Mouse (Mus musculus): Measurements from ENCODE around the gene Fam90a1b. TPM values are rescaled to one million over a fixed set of nuclear protein-coding genes. Genes with fewer than 3 reads are reported as not detected.
"Not testable (repeated sequence)": the region's sequence is repeated elsewhere in the genome, so short reads cannot be mapped to it uniquely, and the experiment has no call there.

Gene Fam90a1b
- 0.07 and 0.18 TPM in 2 replicates for polyA plus RNA-seq (2015; fragmentation: Nextera tagmentation; extraction: Ambion mirVana)

DNA sequence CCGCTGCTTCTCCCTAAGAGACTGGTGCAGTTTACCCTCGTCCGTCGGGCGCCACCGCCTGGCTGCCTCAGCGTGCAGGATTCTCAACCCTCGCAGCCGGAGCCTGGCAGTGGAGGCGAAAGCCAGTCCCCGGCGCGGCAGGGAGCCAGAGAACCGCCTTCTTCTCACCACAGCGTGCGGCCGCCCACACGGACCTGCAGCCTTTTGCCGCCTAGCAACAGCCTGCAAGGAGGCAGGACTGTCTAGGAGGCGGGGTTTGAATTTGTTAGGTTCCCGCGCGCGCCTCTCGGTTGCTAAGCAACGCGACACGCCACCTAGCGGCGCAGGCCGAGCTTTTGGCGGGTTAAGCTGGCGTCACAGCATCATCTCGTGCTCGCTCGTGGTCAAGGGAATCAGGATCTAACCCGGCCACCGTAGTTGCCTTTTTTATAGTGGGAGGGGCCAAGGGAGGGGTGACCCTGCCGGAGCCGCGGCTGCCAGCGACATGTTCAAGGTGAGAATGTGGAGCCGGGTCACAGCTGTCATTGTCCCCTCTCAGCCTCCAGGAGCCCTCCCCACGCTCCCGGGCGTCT is at the start of gene Fam90a1b, which contains the start of gene Apoo:
TSS of gene Fam90a1b (minus strand) at position 108 of the 572 bp plus-strand sequence.
TSS of gene Apoo (plus strand) at position 448 of the 572 bp plus-strand sequence.
- 20% methylated on average over 46 of the region's 46 CpGs for WGBS
- H3K4me2 ChIP-seq (ENCODE audit: low read depth, low read length), result peak within 1 kb of the TSS; percentile 53

DNA sequence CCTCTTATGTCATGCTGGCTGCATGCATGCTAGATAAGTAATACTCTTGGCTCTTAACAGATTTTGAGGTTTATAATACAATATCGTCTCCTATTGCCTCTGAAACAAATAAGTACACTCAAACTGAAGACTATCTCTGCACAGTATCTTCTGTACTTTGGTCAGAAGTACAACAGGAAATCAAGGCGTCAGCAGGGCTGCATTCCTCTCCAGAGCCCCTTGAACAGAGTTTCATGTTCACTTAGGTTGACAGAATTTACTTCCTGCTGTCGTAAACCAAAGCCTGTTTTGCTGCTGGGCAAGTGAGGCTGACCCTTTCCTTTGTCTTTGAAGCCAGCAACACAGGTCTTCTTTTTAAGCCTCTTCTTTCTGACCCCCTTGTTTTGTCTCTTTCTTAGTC is 42.4 kb upstream of the Fam90a1b start:
- 48% methylated on average over 3 of the region's 3 CpGs for WGBS
- H3K27ac ChIP-seq (ENCODE audit: low read length), result no peak overlapping the region
- H3K4me3 ChIP-seq (replicated peaks; ENCODE audit: low read length), result no peak overlapping the region
- no peaks in the 10 kb centered on the region for H3K4me1 ChIP-seq (ENCODE audit: control insufficient read depth, insufficient read depth, low read length)
- H3K36me3 ChIP-seq (ENCODE audit: control insufficient read depth, insufficient read depth, low read length), result no peaks in the 10 kb centered on the region
- H3K4me2 ChIP-seq (ENCODE audit: low read depth, low read length), result no peak overlapping the region
- H3K27me3 ChIP-seq (ENCODE audit: control insufficient read depth, insufficient read depth, low read length), result no peaks in the 10 kb centered on the region; the same call in 1 of the 2 replicates
- H3K9me3 ChIP-seq (replicated peaks; ENCODE audit: control insufficient read depth, low read length), result no peaks in the 10 kb centered on the region
- ATAC-seq (ENCODE audit: insufficient read depth, low FRiP score), result no peak
- H3K9ac ChIP-seq (ENCODE audit: low read length), result no peak overlapping the region

More for the DNA sequence above, at the start of gene Fam90a1b, which contains the start of gene Apoo:
- Histone ChIP-seq H3K4me3 (replicated peaks; ENCODE audit: low read length) (peak within 1 kb of the TSS; percentile 68), H3K9me3 (replicated peaks; ENCODE audit: control insufficient read depth, low read length) (no peaks in the 10 kb centered on the region), H3K36me3 (ENCODE audit: control insufficient read depth, insufficient read depth, low read length) (no peaks in the 10 kb centered on the region), H3K27ac (ENCODE audit: low read length) (peak within 1 kb of the TSS; percentile 38), H3K9ac (ENCODE audit: low read length) (peak within 1 kb of the TSS; percentile 72), H3K4me1 (ENCODE audit: control insufficient read depth, insufficient read depth, low read length) (0 out of 2 replicates have a peak, but pooled peaks cover 4% of the 10 kb centered on the region), H3K27me3 (ENCODE audit: control insufficient read depth, insufficient read depth, low read length) (peaks cover 35% of the 10 kb centered on the region)
- peak; percentile 99 for ATAC-seq (ENCODE audit: insufficient read depth, low FRiP score)

DNA sequence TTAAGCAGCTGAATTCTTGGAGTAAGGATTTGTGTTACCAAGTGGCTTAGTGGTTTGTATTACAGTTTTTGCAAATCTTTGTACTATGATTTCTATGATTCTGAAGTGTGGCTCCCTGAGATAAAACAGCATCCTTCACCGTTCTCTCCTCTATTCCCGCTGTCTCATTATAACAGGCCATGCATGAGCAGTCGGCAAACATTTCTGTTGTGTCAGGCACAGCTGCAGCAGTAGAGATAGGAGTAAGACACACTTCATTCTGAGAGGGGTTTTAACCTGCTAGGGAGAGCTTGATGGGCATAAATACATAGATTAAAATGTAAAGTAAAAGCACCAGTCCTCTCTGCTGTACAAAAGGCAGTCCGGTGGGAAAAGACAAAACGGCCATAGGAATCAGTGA is 12.2 kb upstream of the Fam90a1b start:
- no peak overlapping the region for H3K27ac ChIP-seq (ENCODE audit: low read length)
- H3K36me3 ChIP-seq (ENCODE audit: control insufficient read depth, insufficient read depth, low read length), result no peaks in the 10 kb centered on the region
- peaks cover 8% of the 10 kb centered on the region; the same call in 1 of the 2 replicates for H3K27me3 ChIP-seq (ENCODE audit: control insufficient read depth, insufficient read depth, low read length)
- no peak overlapping the region for H3K9ac ChIP-seq (ENCODE audit: low read length)
- H3K4me2 ChIP-seq (ENCODE audit: low read depth, low read length), result no peak overlapping the region
- H3K4me1 ChIP-seq (ENCODE audit: control insufficient read depth, insufficient read depth, low read length), result no peaks in the 10 kb centered on the region
- WGBS, result 73% methylated on average over 5 of the region's 5 CpGs
- no peak overlapping the region for H3K4me3 ChIP-seq (replicated peaks; ENCODE audit: low read length)
- ATAC-seq (ENCODE audit: insufficient read depth, low FRiP score), result no peak
- H3K9me3 ChIP-seq (replicated peaks; ENCODE audit: control insufficient read depth, low read length), result no peaks in the 10 kb centered on the region

DNA sequence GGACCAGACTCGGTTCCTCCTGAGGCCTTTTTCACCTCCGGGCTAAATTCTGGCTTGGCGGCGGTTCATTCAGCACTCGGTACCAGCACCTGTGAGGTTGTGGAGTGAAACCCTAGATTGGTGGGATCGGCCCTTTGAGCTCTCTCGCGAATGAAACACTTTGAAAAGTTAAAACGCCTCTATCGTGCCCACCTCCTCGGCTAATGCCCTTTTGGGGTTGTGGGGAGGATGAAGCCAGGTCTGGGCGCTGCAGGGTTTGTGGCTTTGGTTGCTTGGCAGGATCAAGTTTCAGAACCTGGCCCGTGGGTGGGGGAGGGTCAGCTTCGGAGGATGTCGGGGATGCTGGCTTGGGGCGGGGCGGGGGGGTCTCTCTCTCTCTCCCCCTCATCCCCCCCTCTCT is 671 bp upstream of the Fam90a1b start:
- Histone ChIP-seq H3K4me1 (ENCODE audit: control insufficient read depth, insufficient read depth, low read length) (0 out of 2 replicates have a peak, but pooled peaks cover 4% of the 10 kb centered on the region), H3K36me3 (ENCODE audit: control insufficient read depth, insufficient read depth, low read length) (no peaks in the 10 kb centered on the region), H3K4me3 (replicated peaks; ENCODE audit: low read length) (peak overlapping the region; percentile 68), H3K4me2 (ENCODE audit: low read depth, low read length) (peak overlapping the region; percentile 52), H3K27me3 (ENCODE audit: control insufficient read depth, insufficient read depth, low read length) (peaks cover 35% of the 10 kb centered on the region), H3K27ac (ENCODE audit: low read length) (peak overlapping the region; percentile 38), H3K9ac (ENCODE audit: low read length) (peak overlapping the region; percentile 72), H3K9me3 (replicated peaks; ENCODE audit: control insufficient read depth, low read length) (no peaks in the 10 kb centered on the region)
- peak; percentile 6; the same call in 1 of the 2 replicates for ATAC-seq (ENCODE audit: insufficient read depth, low FRiP score)
- WGBS, result 18% methylated on average over 17 of the region's 17 CpGs

DNA sequence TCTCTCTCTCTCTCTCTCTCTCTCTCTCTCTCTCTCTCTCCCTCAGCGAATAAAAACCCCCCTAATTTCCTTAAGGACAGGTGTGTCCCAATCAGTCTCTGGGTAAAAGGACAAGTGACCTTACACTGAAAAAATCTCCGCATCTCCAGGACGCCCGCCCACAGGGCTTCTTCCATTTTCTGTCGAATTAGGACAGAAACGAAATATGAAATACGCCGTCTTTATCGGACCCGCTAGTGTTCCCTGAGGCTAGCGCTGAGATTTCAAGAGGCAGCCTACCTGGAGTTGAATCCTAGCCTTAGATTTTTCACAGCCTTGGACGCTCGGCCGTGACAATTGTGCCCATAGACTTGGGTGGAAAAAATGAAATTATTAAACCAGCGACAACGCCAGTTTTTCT is 548 bp downstream of the Fam90a1b start:
- peak overlapping the region; percentile 53 for H3K4me2 ChIP-seq (ENCODE audit: low read depth, low read length)
- H3K36me3 ChIP-seq (ENCODE audit: control insufficient read depth, insufficient read depth, low read length), result no peaks in the 10 kb centered on the region
- no peak for ATAC-seq (ENCODE audit: insufficient read depth, low FRiP score)
- H3K4me1 ChIP-seq (ENCODE audit: control insufficient read depth, insufficient read depth, low read length), result 0 out of 2 replicates have a peak, but pooled peaks cover 4% of the 10 kb centered on the region
- H3K9ac ChIP-seq (ENCODE audit: low read length), result no peak overlapping the region
- no peak overlapping the region for H3K27ac ChIP-seq (ENCODE audit: low read length)
- peaks cover 35% of the 10 kb centered on the region for H3K27me3 ChIP-seq (ENCODE audit: control insufficient read depth, insufficient read depth, low read length)
- peak overlapping the region; percentile 39 for H3K4me3 ChIP-seq (replicated peaks; ENCODE audit: low read length)
- H3K9me3 ChIP-seq (replicated peaks; ENCODE audit: control insufficient read depth, low read length), result no peaks in the 10 kb centered on the region
- 23% methylated on average over 16 of the region's 16 CpGs for WGBS

DNA sequence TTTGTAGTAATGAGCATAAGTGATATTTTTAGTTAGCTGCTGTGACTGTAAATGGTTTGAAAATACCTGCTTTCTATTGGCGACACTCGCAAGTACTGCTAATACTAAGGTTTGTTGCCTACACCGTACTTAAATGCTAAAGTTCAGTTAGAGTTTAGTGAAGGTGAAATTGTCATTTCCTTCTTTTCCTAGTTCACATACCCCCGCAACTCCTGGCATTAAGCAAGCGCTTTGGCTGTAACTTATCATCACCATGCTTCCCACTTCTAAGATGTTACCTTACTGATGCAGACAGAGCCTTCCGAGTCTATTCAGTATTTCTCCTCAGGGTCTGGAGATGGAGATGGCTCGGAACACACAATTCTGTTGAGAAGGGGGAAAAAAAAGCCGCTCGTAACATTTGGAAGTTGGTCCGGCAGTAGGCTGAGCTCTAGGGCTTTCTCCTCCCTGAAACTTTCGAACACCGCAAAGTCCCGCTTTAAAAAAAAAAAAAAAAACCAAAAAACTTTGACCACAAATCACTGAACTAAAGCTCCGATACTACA is 1.1 kb downstream of the Fam90a1b start:
- H3K36me3 ChIP-seq (ENCODE audit: control insufficient read depth, insufficient read depth, low read length), result no peaks in the 10 kb centered on the region
- ATAC-seq (ENCODE audit: insufficient read depth, low FRiP score), result no peak
- H3K4me2 ChIP-seq (ENCODE audit: low read depth, low read length), result peak overlapping the region; percentile 53
- 0 out of 2 replicates have a peak, but pooled peaks cover 4% of the 10 kb centered on the region for H3K4me1 ChIP-seq (ENCODE audit: control insufficient read depth, insufficient read depth, low read length)
- no peak overlapping the region for H3K27ac ChIP-seq (ENCODE audit: low read length)
- peaks cover 35% of the 10 kb centered on the region for H3K27me3 ChIP-seq (ENCODE audit: control insufficient read depth, insufficient read depth, low read length)
- no peaks in the 10 kb centered on the region for H3K9me3 ChIP-seq (replicated peaks; ENCODE audit: control insufficient read depth, low read length)
- H3K4me3 ChIP-seq (replicated peaks; ENCODE audit: low read length), result peak overlapping the region; percentile 39; the same call in 1 of the 2 replicates
- no peak overlapping the region for H3K9ac ChIP-seq (ENCODE audit: low read length)
- 26% methylated on average over 14 of the region's 14 CpGs for WGBS

DNA sequence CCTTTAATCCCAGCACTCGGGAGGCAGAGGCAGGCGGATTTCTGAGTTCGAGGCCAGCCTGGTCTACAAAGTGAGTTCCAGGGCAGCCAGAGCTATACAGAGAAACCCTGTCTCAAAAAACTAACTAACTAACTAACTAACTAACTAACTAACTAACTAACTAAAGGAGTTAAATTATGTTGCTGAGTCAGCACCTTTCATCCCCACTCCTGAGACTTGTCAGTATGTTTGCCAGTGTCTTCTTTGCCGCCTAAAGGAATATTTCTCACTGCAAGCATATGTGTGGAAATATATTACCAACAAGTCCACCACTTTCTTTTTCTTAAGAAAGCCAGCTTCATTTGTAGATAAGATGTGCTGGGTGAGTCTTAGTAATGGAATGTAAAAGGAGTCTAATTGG is 22.9 kb downstream of the Fam90a1b start:
- WGBS, result 93% methylated on average over 4 of the region's 4 CpGs
- ATAC-seq (ENCODE audit: insufficient read depth, low FRiP score); H3K4me3 ChIP-seq (replicated peaks; ENCODE audit: low read length); H3K4me2 ChIP-seq (ENCODE audit: low read depth, low read length); H3K9ac ChIP-seq (ENCODE audit: low read length); H3K36me3 ChIP-seq (ENCODE audit: control insufficient read depth, insufficient read depth, low read length); H3K4me1 ChIP-seq (ENCODE audit: control insufficient read depth, insufficient read depth, low read length); H3K9me3 ChIP-seq (replicated peaks; ENCODE audit: control insufficient read depth, low read length); H3K27ac ChIP-seq (ENCODE audit: low read length): not testable (repeated sequence)
- H3K27me3 ChIP-seq (ENCODE audit: control insufficient read depth, insufficient read depth, low read length), result peaks cover 18% of the 10 kb centered on the region; the same call in 1 of the 2 replicates

DNA sequence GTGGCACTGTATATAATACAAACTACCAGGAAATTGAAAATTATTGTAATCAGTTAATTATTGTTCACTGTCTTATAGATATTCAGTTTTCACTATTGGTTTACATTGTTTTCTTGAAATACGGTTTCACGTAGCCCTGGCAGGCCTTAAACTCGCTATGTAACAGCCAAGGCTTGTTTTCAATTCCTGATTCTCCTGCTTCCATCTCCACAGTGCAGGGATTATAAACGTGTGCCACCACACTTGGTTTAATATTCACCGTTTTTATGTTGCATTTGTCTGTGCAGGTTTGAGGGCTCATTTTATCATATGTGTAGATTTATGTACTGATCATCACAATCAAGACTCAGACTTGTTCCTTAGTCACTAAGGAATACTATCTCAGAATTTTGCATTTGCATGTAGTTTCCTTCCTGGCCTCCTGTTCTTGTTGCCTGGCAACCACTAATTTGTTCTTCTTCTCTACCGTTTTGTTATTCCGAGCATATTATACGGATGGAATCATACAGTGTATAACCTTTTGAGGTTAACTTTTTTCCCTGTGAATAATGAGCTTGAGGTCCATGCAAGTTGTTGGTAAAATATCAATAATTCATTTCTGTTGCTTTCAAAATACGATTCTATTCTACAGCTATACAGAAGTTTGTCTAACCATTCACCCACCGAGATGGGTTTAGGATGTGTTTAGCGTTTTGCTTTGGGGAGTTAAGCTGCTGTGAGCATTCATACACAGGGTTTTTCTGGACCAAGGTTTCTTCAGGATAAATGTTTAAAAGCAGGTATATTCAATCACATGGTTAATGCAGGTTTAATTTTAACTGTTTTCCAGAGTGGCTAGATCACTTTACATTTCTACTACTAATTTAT is 45.3 kb downstream of the Fam90a1b start:
- no peak overlapping the region for H3K4me3 ChIP-seq (replicated peaks; ENCODE audit: low read length)
- H3K9ac ChIP-seq (ENCODE audit: low read length), result no peak overlapping the region
- ATAC-seq (ENCODE audit: insufficient read depth, low FRiP score), result no peak
- H3K4me1 ChIP-seq (ENCODE audit: control insufficient read depth, insufficient read depth, low read length), result no peaks in the 10 kb centered on the region
- no peak overlapping the region for H3K4me2 ChIP-seq (ENCODE audit: low read depth, low read length)
- 76% methylated on average over 11 of the region's 11 CpGs for WGBS
- peaks cover 17% of the 10 kb centered on the region for H3K27me3 ChIP-seq (ENCODE audit: control insufficient read depth, insufficient read depth, low read length)
- no peaks in the 10 kb centered on the region for H3K36me3 ChIP-seq (ENCODE audit: control insufficient read depth, insufficient read depth, low read length)
- no peaks in the 10 kb centered on the region for H3K9me3 ChIP-seq (replicated peaks; ENCODE audit: control insufficient read depth, low read length)
- H3K27ac ChIP-seq (ENCODE audit: low read length), result no peak overlapping the region

Measured in stomach, embryonic 16.5 days (tissue).